Mouse (Mus musculus): ENCODE measurements at regions not wholly inside any gene's neighbourhood (a gene's known extent, or its start where the extent isn't known, plus 50 kb on each side); places are given as distances from the start of the nearest gene placed in this dataset.

DNA sequence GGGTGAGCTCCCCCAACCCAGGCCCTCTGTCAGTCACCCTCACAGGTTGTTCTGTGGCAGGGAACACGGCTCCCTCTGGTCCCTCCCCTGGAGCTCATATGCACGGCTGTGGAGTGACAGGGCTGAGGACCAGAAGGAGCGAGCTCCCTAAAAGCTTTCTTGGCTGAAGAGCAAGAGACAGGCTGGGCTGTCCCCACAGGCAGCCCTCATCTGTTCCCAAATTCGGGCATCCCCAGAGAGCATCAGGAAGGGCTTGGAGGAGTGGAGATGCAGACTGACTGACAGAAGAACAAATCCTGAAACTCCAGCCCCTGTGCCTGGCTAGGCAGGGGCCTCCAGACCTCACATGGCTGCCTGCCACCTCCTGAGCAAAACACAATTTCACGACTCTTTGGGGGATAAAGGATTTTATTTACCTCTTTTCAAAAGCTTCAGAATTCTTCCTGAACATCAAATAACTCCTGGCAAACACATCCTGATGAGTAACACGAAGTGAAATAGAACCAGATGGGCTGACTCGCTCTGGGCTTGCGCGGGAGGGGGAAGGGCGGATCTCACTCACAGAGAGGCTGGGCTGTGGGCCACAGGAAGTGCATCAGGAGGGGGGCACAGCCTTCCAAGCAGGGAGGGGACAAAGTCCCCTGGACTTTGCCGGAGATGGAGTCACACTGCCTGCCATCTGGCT is 232.7 kb upstream of the Zmiz1 start:
- peak; percentile 74 to 87 for DNase-seq (ENCODE audit: low spot score in 2 of 2)

DNA sequence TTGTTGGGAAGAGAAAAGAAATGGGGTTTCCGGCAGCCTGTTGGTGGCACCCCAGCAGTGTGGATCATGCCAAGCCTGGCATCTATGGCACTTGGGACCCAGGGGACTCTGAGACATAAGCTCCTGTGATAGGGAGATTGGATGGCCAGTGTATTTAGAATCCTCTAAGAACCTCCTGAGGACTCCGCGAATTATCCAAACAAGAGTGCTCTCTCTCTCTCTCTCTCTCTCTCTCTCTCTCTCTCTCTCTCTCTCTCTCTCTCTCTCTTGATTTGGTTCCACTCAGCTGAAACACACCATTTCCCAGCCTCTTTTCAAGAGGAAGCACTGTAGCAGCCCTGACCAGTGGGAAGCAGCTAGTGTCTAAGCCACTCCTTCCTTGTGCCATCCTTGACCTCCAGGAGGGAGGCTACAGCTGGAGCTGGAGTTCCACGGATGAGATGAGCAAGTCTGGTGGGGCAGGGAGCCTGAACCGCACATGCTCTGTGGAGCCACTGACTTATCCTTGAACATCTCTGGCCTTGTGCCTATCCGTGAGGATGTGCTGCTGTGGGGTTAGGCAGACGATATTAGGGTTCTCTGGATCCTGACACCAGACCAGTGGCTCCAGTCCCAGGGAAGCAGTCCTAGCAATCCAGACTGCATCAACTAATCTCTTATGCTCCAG is 232.0 kb upstream of the Zmiz1 start:
- no peak for DNase-seq (ENCODE audit: low spot score in 2 of 2)

DNA sequence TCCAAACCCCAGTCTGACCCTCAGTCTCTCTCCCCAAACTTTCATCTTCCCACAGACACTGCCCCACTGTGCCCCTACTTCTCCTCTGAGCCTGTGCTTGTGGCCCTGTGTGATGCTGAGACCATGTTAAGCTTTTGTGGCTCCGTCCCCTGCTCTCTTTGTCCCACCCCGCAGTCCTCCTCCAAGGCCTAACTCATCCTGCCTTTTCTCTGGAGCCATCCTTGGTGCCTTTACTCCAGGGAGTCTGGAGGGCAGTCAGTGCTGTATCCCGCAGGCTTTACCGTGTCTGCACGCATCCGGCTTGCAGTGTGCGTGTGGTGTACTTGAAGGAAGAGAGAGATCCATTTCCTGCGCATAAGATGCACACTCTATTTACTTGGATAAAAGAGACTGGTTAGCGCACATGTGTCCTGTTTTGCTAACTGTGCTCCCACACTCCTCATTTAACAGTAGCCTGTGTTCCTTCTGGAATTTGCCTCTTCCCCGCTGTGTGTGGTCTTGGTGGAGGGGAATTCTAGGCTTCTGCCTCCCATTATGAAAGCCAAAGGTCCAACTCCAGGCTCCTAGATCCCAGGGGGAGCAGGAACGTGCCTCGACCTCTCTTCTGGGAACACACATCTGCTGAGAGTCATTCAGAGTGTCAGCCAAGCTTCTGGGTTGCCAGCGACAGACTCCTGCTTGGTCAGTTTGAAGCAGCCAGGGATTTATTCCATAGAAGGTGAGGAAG is 230.5 kb upstream of the Zmiz1 start:
- DNase-seq (ENCODE audit: low spot score in 2 of 2), result no peak

DNA sequence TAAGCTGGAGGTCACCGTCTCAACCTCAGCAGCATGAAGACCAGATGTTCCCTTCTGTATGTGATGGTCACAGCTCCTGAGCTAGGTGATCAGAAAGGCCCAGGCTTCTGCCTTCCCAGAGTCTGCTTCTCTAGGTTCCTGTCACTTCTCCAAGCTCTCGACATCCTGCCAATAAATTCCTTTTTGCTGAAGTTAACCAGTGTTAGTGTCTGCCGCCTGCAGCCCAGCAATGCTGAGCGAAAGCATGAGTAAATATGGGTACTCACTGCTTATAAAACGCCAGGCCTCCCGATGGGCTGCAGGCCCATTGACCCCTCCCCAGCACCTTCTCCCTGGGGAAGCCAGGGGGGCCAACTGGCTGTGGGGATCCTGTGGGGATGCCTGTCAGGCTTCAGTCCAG is 229.4 kb upstream of the Zmiz1 start:
- DNase-seq (ENCODE audit: low spot score in 2 of 2), result no peak

DNA sequence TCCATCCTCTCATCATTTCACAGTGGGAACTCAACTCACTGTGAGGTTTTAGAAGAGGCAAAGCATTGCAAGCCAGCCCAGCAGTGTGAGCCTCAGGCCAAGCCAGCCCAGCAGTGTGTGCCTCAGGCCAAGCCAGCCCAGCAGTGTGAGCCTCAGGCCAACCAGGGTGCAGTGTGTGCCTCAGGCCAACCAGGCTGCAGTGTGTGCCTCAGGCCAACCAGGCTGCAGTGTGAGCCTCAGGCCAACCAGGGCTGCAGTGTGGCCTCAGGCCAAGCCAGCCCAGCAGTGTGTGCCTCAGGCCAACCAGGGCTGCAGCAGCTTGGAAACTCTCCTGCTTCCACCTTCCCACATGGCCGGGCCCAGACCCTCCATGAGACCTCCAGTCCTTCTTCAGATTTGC is 227.1 kb upstream of the Zmiz1 start:
- peak in 1 of 2 experiments; percentile 56 for DNase-seq (ENCODE audit: low spot score in 2 of 2)

DNA sequence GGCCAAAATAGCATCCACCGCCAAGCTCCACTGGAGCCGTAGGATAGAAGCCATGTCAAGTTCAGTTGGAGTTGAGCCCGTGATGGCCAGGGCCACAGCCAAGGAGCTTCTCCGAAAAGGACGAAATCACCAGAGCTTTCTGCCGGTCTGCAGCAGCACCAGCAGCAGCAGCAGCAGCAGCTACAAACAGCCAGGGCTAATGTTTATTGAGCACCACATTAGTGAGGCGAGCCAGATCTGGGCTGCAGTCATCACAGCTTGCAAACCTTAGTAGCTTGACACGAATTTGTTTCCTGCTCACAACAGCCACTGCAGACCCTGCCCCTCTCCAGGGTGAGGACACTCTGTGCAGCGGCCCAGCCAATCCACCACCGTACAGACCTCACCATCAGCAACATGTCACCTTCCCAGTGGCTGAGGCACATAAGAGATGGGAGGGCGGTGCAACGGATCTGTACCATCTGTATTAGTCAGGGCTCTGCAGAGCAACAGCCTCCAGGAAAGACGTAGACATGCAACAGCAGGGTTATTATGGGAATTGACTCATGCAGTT is 222.5 kb upstream of the Zmiz1 start:
- DNase-seq (ENCODE audit: low spot score in 2 of 2), result no peak

DNA sequence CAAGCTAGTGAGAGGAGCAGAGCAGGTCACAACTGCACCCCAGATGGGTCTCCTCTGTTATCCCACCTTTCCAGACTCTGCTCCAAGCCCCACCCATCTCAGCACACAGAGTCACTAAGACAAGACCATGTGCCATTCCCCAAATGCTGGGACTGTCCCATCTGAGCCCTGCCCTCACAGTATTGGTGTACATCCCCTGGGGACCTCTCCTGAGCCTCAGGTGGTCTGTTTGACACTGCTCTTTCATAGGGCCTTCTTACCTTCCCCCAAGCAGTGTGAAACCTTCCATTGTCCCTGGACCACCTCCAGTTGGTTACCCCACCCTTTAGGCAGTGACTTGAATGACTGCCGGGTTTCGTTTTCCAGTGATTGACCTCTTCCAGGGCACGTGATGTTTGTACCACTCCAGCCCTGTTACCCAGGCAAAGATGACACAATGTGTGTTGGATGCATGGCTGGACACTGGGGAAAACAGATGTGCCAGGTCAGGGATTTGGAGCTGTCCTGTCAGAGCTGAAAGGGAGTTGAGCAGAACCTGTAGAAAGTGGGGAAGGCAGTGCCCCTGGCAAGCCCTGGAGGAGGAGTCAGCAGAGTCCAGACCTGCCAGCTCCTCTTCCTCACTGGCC is 219.5 kb upstream of the Zmiz1 start:
- DNase-seq (ENCODE audit: low spot score in 2 of 2), result no peak

DNA sequence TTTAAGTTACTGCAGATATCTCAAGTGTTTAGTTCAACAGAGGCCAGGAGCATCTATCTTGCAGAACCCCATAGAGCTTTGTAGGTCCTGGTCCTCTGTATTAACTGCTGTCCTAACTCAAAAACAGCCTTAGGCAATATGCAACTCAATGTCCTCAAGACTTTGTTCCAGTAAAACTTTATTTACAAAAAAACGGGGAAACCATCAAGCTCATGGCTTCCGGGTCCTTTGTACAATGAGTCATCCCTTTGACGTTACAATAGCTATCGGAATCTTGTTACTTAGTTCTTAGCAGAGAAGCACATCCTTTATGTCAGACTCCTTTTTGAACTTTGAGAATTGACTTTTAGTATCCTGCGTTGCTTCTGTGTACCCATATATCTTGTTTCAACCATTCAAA is 216.2 kb upstream of the Zmiz1 start:
- no peak for DNase-seq (ENCODE audit: low spot score in 2 of 2)

DNA sequence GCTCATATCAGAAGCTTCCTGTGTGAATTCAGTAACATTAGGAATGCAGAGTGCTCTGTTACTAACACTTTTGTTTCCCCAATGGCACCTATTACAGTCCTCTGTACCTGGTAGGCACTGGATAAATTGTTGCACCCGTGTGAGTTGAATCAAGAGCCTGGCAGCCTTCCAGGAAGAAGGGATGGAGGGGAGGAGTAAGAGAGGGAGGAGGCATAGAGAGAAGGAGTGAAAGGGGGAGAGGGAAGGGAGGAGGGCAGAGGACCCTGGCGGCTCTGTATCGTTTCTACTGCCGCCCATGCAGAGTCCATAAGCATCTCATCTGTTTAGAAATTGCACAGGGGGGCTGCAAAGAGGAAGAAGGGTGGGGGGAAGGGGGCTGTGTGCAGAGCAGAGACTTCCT is 215.7 kb upstream of the Zmiz1 start:
- no peak for DNase-seq (ENCODE audit: low spot score in 2 of 2)

DNA sequence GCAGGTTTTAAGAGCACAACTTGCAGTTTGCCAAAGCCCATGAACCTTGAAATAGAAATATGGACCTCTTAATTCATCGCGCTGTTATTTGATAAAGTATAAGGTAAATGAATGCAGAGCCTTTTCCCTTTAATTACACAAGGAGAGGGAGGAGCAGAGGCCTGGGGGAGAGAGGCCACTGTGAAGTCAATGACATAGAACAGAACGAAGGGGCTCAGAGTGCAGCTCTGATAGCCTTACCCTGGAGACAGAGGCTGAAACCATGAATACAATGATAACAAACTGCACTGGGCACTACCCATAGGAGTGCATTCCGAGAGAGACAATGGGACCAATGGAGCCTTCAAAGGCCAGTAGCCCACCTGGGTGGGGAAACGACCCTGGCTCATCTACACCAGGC is 215.3 kb upstream of the Zmiz1 start:
- no peak for DNase-seq (ENCODE audit: low spot score in 2 of 2)

DNA sequence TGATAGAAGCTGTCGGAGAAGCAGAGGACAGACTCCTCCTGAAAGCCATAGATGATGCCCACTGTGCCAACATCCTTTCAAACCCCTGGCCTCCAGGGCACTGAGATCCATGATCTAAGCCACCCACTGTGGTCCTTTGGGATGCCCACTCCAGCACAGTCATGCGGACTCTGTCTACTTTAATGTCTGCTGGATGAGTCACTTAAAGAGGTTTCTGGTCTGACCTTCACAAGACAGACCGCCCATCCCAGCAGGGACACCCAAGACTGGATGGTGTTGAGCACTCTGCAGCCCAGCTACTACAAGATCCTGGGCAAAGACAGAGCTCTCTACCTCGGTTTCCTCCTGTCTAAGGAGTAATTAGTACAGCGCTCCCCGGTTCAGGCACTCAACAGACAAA is 214.1 kb upstream of the Zmiz1 start:
- DNase-seq (ENCODE audit: low spot score in 2 of 2), result no peak

DNA sequence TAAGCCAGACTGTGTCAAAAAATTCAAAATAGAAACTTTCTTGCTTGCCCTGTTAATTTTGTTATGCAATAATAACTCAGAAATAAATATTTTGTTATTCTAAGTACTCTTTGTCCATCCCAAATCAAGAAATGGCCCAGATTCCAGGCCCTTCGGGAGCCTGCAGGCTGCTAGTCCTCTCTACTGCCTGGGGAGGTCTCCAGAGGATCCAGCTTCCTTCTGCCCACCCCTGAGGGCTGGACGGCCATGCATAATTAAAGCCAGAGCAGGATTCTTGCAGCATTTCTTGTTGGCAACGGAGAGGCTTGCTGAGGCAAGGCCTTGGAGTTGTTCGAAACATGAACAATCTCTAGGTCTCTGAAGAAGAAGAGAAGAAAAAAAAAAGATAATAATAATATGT is 213.3 kb upstream of the Zmiz1 start:
- no peak for DNase-seq (ENCODE audit: low spot score in 2 of 2)

DNA sequence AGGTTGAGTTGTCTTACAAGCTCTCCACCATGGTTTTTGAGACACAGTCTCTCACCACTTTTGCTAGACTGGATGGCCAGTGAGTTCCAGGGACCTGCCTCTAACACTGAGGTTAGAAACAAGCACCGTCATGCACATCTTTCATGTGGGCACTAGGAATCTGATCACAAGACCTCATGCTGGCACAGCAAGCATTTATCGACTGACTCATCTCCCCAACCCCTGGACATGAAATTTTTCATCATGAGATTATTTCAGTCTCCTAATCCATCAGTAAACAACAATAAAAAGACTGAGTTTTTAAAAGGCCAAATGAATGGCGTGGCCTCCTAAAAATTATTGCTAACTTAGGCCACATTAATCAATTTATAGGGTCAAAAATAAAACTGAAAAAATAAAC is 210.0 kb upstream of the Zmiz1 start:
- DNase-seq (ENCODE audit: low spot score in 2 of 2), result no peak

DNA sequence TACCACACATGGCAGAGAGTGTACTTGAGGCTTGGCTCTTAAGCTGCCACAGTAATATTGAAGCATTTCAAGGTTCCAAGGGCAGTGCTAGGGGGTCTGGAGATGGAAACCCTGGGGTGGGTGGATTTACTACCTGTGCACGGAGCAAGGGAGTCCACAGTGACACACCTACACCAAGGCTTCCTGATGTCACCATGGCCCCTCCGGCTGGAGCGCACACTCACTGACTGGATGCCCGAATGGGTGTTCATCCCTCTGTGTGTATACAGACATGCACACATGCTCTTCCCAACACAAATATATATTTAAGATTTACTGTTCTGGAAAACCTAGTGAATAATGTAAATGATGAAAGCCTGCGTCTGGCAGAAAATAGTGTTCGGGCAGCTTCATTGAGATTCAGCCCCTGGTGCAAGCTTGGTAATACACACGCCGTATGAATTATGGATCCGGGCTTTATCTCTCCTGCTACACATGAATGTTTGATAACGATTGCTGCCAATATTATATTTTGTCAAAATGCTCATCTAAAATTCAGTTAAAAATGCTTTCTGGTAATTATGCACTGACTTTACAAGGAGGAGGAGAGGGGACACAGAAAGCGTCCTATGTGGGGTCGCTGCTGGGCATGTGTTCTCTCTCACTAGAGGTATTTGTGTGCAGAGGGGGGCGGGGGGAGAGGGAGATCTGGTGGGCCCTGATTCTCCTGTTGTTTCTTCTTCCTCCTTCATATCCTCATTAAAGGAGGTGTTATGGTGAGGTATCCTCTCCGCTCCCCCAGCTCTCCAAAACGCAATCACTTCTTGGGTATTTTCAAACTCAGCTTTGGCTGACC is 205.8 kb upstream of the Zmiz1 start:
- no peak for DNase-seq (ENCODE audit: low spot score in 2 of 2)

DNA sequence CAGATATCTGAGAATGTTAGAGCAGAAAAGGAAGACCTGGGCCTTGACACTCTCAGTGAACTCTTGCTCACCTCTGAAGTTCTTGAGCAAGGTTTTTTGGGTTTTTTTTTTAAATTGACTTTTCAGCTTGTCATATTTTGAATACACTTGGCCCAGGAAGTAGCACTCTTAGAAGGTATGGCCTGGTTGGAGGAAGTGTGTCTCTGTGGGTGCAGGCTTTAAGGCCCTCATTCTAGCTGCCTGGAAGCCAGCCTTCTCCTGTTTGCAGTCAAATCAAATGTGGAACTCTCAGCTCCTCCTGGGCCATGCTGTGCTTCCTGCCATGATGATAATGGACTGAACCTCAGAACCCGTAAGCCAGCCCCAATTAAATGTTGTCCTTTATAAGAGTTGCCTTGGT is 195.9 kb upstream of the Zmiz1 start:
- DNase-seq (ENCODE audit: low spot score in 2 of 2), result no peak

DNA sequence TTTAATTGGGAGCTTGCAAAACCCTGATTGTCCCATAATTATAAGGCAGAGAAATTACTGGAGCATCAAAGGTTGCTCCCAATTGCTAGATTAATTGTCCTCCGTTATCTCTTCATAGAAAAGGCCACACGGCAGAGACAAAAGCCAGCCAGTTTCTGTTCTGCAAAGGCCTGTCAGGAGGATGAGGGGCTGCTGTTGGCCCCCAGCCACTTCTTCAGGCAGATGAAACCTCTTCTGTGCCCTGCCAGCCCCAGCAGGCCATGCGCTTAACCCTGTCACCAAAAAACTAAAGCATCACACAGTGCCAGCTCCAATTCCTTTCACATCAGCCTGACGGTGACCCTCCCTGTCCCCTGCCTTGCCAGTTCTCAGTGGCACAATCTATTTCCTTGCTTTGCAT is 192.1 kb upstream of the Zmiz1 start:
- peak in 1 of 2 experiments; percentile 34 for DNase-seq (ENCODE audit: low spot score in 2 of 2)

DNA sequence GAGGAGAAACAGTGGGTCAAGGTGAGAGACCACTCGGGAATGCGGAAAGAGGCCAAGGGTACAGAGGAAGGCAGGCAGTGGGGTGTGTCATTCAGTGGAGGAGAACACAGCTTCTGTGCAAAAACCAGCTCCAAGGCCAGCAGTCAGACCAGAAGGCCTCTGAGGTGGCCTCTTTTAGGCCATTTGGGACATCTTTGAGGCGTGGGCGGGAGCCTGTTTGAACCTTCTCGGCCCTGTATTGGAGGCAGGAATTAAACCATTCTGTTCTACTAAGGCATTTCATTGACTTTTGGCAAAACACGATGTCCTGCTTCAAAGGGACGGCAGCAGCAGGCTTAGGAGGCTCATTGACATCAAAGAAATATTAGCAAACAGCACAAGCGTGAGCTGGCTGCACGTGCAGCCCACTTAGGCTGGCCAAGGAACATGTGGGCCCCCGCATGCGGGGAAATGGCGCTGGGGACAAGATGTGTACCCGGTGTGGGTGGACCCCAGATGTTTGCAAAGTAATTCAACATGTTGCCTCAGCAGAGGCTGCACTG is 190.8 kb upstream of the Zmiz1 start:
- DNase-seq (ENCODE audit: low spot score in 2 of 2), result peak in 1 of 2 experiments; percentile 17

DNA sequence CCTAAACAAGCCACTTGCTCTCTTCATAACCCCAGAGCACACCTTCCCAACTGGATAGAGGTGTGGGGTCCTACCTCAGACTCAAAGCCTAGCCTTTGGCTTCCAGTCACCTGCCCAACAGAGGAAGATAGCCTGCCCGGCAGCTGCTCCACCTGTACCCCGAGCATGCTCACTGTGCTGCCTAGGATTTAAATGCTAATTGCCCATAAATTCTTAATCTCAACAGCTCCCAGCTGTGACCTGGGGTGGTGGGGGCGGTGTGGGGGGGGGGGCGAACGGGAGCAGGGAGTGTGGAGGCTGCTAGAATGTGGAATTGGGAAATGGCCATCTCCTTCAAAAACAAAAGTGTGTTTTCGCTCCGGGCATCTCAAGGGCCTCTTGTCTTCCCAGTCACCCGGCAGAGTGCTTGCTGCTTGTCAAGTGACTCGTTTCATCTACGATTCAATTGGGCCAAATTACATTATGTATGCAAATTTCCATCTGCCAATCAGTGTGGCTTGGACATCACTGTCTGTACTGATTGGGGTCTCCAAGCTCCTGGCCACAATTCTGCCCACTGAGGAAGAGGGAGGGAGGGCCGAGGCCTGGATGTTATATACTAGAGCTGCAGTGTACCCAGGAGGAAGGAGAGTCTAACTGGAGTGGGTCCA is 188.6 kb upstream of the Zmiz1 start:
- DNase-seq (ENCODE audit: low spot score in 2 of 2), result peak in 1 of 2 experiments; percentile 17

DNA sequence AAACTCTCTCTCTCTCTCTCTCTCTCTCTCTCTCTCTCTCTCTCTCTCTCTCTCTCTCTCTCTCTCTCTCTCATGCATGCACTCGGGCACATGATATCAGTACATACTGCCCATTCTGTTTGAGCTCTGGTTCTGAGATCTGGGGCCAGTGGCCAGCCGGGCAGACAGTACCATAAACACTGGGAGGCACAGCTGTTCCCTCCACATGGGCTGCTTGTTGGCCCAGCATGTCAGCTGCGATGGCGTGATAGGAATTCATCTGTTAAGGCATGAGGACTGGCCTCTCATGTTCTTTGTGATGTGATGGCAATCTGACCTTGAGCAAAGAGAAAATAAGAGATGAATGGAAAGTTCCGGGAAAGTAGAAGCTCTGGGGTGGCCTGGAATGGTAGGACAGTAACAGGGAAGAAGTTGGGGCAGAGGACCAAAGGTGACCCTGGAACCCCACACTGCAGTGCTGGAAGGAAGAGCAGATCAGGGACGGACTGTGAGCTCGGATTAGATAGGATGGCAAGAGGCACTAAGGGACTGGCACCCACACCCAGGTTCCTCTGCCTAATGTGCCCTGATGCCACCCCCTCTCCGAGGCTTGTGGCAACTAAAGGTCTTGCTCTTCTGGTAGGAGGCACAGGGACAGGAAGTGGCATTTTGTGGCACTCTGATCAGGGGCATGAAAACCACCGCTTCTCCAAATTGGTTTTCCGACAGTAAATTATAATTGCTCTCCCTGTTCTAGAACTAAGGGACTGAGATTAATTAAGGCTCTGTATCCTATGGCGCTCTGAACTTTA is 186.4 kb upstream of the Zmiz1 start:
- DNase-seq (ENCODE audit: low spot score in 2 of 2), result peak in 1 of 2 experiments; percentile 18

DNA sequence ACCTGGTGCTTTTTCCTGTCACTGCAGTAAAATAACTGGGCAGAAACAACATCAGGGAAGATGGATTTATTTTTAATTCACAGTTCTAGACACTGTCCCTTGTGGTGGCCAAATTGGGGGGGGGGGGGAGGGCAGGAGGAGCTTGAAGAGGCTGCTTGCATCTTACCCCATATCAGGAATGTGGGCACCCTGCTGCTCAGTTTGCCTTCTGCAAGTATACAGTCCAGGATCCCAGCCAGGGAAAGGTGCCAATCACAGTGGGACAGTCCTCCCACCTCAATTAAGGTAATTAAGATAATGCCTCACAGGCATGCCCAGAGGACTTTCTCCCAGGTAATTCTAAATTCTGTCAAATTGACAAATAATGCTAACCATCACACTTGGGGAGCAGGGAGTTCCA is 179.2 kb upstream of the Zmiz1 start:
- no peak for DNase-seq (ENCODE audit: low spot score in 2 of 2)

Data from cerebellum, postnatal 4 days (tissue).